Mouse (Mus musculus) NIH3T3 (cell line): Measurements from ENCODE around the gene Abca6.

Experiments used
- DNase-seq: peaks from one replicate; pipeline ENCODE4 v3.0.0-alpha.2; 2012; ENCODE audit warnings: low read depth

Gene Abca6

DNA sequence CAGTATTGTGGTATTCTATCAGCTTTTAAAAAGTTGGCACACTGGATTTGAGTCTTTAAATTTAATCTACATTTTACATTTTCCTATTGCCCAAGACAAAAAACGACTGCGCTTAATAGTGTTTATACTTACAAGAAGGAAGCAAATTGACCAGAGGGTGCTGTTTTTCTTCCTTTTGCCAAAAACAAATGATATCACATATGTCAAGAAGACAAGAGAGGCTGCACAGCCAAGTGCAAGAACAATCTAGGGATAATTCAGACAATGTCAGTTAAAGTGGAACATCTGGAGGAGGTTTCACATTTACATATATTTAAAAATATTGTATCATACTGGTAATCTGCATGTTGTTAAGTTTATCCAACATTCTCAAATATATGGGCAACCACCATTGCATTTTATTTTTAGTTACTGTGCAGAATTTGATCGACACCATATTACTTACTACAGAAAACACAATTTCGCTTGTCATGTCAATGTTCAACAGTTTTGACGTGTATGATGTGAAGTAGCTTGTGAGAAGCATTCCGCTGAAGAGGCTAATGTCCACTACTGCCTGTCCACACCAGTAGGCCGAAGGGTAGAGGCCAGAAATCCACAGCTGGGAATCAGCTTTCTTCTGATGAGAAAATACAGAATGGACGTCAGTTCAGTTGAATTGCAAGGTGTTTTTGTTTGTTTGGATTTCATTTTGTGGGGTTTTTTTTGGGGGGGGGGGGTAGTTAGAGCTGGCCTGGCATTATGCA lies 54.8 kb downstream of the Abca6 start:
- no peak for DNase-seq

DNA sequence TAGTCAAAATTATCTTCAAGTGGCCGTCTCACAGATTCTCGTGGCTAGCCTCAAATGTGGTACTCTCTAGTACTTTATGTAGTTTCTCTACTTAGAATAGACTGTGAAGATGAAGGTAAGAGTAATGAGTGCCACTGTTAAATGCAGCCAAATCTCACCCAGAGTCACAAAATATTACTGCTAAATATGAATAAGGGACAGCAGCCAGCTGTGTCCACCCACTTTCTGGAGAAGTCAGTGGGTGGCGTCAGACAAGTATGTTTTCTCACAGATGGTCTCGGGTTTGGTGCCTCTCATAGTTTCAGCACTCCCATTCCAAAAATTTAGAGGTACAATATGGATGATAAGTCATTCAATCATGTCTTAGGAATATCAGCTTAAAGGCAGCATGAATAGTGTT lies 56.3 kb downstream of the Abca6 start:
- DNase-seq = no peak

DNA sequence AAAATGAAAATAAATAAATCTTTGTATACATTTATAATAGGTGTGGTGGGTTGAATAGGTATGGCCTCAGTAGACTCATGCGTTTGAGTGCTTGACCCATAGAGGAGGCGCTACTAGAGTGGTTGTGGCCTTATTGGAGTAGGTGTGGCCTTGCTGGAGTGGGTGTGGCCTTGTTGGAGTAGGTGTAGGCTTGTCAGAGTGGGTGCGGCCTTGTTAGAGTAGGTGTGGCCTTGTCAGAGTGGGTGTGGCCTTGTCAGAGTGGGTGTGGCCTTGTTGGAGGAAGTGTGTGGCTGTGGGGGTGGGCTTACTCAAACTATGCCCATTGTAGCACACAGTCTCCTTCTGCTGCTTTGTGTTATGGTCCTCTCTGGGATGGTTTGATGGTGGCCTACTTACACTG lies 80.4 kb downstream of the Abca6 start:
- no peak for DNase-seq

DNA sequence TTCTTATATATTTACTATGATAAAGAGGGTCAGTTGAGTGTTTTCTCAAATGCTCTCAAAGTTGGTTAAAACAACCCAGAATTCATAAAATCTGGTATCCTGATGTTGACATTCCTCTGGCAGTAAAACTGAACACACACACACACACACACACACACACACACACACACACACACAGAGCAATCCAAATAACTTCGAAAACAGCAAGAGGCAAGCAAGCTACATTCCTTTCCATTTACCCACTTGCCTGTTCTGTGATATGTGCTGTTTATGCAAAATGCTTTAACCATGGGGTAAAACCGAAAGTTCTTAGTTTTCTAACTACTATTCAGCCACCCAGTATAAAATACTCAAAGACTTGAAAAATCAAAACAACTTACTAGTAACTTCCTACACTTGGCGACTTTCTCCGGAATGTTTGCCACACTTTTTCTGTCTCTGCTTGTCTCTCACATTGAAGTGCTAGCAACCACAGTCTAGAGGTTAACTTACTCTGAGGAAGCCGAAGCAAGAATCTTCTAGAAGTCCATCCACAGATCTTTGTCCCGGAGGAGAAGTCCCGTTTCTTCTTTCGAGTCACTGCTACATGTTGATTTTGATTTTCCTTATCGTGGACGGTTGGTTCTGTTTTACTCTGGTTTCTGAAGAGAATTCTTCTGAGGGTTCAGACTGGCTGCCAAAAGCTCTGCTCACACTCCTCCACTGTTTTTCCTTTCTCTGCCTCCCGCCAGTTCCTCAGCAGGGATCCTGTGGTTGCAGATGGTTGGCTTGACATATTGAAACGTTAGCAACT lies 83.9 kb downstream of the Abca6 start, which contains the start of gene Abca9:
Gene Abca9, minus strand, starts transcription at position 738 of the 793 bp plus-strand sequence.
- peak; percentile 46 for DNase-seq

DNA sequence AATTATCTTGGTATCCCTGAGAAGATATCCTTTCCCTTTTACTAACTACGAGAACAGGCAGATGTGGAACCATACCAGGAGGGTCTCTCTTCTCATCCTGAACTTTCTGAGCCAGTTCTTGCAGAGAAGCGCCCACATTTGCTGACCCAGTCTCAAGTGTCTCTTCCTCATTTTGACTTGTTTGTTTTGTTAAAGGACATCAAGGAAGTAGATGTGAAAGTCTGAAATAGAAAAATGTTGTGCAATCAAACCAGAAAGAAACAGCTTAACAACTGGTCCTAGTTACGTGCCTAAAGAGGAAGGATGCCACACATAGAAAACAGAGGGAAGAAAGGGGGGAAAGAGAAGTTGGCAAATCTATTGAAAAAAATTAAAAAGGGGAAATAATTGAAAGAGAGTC lies 85.8 kb downstream of the Abca6 start:
- DNase-seq = no peak

DNA sequence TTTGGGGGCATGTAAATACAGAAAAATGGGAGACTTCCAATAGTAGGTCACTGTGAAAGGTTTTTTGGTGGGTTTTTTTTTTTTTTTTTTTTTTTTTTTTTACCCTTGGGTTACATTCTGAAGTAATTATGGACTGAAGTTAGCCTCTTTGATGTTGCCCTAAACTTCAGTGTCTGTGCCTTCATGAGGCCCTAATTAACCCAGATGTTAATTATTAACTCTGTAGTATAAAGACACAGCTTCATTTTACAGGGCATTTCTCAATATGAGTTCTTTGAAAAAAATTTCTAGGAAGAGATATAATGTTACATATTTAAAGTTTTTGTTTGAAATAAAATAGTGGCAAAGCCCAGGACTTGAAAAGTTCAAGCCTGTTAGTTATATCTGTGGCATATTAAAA lies 86.2 kb downstream of the Abca6 start:
- DNase-seq = no peak

DNA sequence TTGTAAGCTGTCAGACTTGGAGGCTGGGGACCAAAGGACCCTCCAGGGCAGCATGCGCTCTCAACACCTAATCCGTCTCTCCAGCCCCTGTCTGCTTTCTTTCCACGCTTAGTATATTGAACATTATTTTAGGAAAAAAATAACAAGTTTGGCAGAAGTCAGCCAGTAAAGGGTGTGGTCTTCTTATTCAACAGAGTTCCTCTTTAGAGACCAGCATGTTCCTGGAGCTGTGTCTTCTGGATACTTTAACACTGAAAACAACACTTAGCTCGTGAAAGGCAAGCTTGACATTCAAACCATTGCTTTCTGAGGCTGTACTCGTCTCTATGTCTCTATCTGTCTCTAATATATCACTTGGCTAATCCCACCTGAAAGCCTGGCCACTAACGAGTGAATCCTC lies 94.5 kb downstream of the Abca6 start:
- DNase-seq = no peak

DNA sequence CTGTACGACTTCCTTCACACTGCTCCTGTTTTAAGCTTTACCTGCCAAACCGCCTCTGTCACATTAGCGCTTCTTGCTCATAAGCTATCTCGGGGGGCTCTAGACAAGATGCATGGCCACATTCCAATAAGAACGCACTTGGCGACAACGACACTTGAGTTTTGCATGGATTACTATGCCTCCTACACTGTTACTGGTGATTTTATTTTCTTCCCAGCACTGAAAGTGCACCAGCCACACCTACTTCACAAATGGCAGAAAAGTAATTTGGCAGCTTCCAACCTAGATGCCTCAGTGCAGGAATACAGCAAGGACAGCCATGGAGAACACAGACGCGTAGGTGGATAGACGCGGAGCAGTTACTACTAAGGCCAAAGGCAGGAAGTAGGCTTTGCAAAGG lies 95.6 kb downstream of the Abca6 start:
- no peak for DNase-seq

DNA sequence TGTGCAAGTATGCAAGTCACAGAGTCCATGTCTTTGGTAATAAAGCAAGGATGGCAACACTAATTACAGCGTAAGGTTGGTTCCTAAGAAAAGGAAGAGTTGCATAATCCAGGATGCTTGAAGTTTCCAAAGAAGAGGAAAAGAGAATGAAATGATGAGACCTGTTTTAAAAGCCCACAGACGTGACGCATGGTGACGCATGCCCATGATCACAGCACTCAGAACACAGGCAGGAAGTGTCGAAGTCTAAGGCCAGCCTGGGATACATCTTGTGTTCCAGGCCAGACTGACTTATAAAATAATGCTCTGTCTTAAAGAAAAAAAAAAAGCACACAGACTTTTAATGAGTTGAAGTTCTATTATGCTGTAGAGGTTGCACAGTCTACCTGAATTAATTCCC lies 103.9 kb downstream of the Abca6 start:
- no peak for DNase-seq

DNA sequence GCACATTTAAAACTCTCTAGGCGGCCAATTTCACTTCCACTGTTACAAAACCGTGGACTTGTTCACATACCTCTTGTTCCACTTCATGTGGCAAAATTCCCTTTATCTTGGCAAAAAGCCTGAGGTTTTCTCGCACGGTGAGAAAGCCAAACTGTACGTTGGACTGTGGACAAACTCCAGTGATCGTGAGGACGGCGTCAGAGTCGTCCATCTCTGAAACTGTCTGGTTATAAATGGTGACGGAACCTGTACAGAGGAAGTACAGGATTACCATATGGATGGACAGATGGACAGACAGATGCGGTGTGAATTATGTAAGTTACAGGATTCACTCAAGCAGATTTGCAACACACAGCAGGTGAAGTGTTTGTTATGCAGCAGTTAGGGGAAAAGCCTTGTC lies 106.2 kb downstream of the Abca6 start:
- no peak for DNase-seq

DNA sequence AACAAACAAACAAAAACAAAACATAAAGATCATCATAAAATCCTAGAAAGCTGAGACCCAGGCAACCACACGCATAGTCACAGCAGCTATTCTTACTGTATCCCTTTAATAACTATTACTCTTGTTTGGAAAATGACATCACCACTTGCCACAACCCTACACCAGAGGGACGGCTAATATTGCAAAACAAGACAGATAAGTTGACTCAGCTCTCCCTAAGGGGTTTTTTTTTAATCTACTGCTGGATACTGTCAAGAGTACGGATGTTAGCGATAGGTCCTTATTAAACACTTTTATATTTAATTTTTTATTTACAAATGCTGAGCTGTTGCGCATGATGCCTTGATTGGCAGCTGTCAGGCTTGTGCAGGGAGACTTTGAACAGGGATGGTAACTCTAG lies 120.8 kb downstream of the Abca6 start:
- peak; percentile 10 for DNase-seq
